Mouse (Mus musculus): ENCODE results near the gene Vps54.
A peak's percentile ranks its signal among the peaks of the same experiment; 100 is the strongest.
"Not testable (repeated sequence)": the region's sequence is repeated elsewhere in the genome, so short reads cannot be mapped to it uniquely, and the experiment has no call there.

Gene Vps54

DNA sequence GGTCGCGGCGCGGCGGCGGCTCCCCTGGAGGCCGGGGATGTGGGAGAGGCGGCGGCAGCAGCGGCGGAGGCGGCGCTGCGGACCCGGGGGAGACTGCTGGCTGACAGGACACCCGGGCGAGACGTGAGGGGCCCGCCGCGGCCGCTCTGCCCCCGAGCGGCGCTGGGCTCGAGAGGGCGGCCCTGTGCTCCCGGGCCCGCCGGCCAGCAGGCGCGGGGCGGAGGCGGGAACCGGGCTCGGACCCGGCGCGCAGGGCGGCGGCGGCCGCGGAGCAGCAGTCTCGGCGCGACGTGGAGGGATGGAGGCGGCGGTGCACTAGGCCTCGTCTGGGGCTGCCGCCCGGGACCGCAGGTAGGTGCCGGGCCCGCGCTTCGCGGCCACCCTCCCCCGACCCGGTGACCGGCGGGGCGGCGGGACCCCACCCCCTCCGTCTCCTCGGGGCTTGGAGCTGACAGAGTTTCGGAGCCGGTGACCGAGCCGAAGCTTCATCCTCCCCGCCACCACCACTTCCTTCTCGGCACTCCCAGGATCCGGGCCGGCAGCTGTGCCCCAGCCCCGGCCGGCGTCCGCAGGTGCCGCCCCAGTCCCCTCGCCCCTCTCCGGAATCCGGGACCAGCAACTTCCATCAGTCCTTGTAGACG is at the start of gene Vps54:
Vps54 (plus strand) TSS at position 261 of the 641 bp plus-strand sequence.
- no peak for DNase-seq

GRCm38 (mm10) chr11:21191821-21192220 is 47.3 kb upstream of the Vps54 start:
- not testable (repeated sequence) for DNase-seq

GRCm38 (mm10) chr11:21194851-21195250 is 44.2 kb upstream of the Vps54 start:
- no peak for DNase-seq

- no peak for DNase-seq
Observed at GRCm38 (mm10) chr11:21209046-21209445, 30.0 kb upstream of the Vps54 start.

- DNase-seq, result not testable (repeated sequence)
Observed at GRCm38 (mm10) chr11:21209701-21210100, 29.4 kb upstream of the Vps54 start.

DNA sequence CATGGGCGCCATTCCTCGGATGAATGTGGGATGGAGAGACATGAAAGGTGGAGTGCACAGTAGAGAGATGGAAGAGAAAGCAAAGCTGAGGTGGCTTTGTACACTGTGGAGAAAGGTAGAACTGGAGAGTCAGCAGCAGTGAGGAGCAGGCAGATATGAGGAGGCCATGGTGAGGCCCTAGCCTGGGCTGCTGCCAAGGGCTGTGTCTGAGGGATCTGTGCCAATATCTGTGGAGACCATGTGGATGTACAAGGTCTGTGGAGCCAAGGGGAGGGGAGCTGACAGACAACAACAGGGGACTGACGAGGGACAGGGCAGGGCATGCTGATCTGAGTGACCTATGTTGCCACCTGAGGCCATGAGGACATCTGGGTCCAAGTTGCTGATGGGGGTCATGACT is 21.7 kb upstream of the Vps54 start:
- no peak for DNase-seq

DNA sequence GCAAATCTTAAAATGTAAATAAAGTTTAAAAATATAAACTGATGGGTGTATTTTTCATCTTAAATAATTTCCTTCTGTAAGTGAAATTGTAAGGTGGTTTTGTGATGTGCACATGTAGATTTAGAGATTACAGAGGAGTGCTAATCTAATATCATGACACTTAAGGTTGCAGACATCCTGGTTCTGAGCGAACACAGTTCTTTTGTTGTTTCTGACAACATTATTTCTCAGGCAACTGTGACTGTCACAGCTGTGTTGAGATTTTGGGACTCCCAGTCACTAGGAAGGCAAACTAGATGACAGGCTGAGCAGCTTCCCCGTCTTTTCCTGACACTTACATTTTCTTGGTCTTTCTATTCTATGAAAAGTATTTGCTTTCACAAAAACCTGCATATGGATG is 19.8 kb upstream of the Vps54 start:
- DNase-seq, result no peak

DNA sequence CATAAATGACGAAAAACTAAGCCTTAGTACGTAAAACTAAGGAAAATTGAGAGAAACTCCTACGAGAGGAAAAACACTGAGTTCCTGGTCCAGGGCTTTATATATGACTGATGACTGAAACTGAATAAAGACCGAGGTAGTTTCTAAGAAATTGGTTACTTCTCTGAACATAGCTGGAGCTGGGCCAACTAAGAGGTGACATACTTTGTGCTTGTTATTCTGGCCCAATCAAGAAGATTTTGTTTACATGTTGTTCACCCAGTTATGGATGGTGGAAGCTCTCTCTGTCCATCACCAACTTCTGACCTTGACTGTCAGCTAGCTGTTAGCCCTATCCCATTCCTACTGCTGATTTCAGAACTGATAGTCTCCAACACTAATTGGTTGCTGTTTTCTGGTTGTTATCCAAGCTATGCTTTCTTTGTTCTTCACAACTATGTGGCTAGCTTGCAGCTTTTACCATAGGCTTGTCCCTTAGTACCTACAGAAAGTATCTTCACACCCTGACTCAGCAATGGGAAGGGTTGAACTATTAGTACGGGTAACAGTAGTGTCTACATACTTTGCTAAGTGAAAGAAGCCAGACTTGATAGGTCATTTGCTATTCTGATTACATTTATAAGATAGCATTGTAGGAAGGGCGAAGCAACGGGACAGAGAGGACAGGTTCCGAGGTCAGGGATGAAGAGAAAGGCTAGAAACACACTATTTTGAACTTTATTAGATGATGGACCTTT is 19.1 kb upstream of the Vps54 start:
- DNase-seq, result no peak

DNA sequence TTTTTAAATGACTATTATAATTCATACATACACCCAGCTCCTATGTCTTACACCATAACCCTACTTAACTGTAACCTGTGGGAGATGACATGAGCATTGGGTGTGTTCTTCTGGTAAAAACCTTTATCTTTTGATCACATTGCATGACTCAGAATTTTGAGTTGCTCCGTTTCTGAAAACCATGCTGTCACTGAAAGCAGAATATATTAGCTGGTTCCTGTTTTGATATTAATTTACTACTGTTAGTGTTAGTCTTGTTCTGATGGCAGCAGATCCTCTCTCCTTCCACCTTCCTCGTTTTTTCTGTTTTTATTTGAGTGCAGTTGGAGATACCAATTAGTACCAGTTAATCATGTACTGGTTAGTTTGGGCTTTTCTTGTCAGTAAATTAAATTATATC is 18.3 kb upstream of the Vps54 start:
- DNase-seq, result no peak

- no peak for DNase-seq
Observed at GRCm38 (mm10) chr11:21221396-21221795, 17.7 kb upstream of the Vps54 start.

DNA sequence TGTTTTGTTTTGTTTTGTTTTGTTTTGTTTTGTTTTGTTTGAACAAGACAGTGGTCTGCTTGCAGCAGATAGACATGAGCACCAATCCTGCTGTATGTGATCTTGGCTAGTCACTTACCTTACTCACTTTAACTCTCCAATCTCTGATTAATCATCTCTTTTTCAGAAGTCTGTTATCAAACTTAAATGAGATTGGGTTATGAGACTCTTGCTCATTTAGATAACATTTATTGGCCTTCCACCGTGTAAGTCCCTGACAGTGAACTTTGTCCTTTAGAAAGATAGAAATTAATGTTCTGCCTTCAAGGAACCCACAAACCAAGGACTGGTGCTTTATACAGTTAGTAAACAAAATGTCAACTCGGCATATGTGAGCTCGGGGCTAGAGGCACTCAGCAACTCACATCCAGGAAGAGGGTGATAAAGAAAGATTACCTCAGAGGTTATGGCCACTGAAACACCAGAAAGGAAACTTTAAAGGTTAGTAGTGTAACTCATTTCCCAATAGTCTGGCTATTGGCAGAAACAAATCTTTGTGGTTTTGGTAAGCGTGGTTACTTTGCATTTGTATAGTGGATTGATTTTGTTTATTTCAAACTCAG is 16.4 kb upstream of the Vps54 start:
- no peak for DNase-seq

- no peak for DNase-seq
Observed at GRCm38 (mm10) chr11:21223539-21223938, 15.5 kb upstream of the Vps54 start.

GRCm38 (mm10) chr11:21224041-21224440 is 15.0 kb upstream of the Vps54 start:
- no peak for DNase-seq

GRCm38 (mm10) chr11:21224446-21224845 is 14.6 kb upstream of the Vps54 start:
- no peak for DNase-seq

- DNase-seq, result no peak
Observed at GRCm38 (mm10) chr11:21224983-21225382, 14.1 kb upstream of the Vps54 start.

DNA sequence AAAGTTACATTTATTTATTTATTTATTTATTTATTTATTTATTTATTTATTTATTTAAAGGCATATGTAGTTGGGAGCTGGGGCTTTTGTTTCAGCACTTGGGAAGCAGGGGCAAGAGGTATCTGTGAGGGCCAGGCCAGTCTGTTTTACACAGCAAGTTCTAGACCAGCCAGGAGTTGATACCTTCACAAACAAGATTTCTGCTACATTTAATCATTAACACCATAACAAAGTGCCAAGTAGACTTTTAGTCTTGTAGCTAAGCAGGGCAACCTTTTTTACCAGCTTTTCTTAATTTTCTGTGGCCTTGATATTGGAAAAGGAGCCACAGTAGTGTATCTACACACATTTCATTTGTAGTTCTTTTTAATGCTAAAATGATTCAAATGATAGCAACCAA is 3.7 kb upstream of the Vps54 start:
- no peak for DNase-seq

- no peak for DNase-seq
Observed at GRCm38 (mm10) chr11:21235821-21236220, 3.3 kb upstream of the Vps54 start.

DNA sequence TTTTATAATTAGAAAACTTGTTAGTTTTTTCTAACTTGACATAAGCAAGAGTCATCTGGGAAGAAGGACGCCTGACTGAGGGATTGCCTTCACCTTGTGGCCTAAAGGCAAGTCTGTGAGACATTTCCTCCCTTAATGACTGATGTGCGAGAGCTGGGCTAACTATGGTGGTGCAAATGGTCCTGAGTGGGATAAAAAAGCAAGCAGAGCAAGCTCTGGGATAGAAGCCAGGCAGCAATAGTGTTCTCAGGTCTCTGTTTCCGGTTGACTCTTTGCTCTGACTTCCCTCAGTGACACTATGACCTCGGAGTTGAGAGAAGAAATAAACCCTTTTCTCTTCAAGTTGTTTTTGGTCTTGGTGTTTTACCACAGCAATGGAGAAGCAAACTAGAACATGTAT is 2.1 kb upstream of the Vps54 start:
- no peak for DNase-seq

DNA sequence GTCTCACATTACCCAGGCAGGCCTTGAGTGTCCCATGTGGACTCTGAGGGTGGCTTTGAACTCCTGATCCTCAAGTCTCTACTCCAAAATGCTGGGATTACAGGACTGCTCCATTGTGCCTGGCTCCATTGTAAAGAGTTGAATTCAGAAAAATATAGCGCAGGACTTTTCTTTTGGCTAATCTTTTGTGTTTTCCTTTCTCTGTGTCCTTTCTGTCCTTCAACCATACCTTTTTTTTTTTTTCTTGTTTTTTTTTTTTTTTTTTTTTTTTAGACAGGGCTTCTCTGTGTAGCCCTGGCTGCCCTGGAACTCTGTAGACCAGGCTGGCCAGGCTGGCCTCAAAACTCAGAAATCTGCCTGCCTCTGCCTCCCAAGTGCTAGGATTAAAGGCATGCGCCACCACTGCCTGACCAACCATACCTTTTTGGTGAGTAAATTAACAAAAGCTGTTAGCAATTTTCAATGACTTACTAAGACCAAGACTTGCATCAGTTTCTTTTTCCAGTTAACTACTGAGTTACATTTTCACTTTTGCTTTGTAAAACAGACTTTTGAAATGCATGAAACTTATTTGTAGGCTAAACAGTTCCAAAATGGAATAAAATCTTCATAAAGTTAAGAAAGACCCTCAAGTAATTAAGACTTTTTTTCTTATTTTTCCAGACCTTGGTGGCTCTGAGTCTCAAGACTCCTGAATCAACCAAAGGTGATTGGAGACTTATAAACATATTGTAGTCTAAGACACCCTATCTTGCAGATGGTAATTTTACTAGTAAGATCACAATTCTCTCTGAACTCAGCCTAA is 1.4 kb upstream of the Vps54 start:
- no peak for DNase-seq

DNA sequence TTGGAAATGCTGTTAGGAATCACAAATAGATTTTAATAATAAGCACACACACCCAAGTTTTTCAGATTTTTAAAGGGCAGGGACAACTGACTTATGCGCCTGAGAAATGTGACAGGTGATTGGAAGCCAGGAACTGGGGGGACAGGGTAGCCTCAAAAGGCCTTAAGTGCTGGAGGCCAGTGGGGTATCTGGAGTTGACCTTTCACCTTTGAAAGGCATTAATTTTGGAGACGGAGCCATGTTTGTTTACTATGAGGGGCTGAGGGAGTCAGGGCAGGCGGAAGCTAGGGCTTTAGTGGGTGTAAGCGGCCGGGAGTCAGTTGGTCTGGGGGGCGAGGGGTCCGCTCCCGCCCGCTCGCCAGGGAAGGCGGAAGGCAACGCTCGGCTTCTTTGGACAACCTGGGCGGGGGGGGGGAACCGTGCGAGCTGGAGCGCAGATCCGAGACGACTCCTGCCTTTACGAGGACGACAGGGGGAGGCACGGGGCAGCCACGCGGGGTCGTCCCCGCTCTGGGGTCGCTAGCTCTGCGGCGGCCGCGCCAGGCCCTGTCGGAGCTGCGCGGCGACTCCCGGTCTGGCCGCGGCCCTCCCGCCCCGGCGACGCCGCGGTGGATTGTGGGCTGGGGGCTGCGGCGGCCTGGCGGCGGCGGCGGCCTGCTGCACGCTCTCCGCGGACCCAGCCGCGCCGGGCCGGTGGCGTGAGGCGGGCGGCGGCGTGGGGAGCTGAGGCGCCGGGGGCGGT is 631 bp upstream of the Vps54 start:
- peak; percentile 80 for DNase-seq

- DNase-seq, result peak; percentile 35
Observed at GRCm38 (mm10) chr11:21239763-21240509, 855 bp downstream of the Vps54 start.

DNA sequence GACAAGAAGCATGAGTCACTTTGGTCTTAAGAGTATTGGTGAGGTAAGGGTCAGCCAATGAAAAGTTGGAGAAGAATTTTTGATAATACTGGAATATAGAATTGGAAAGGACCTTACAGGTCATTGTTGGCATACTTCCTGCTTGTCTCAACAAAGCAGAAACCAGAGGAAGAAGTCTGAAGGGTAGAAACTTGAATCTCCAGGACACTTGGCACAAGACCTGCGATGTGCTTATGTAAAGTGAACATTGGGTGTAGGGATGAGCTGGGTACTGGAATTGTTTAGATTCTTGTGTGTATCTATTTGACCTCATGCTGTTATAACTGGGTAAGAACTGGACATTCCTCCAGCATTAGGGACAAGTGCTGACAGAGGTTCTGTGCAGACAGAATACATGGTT is 2.3 kb downstream of the Vps54 start:
- no peak for DNase-seq
